Mouse (Mus musculus): ENCODE measurements around the gene Midn.

Gene Midn

DNA sequence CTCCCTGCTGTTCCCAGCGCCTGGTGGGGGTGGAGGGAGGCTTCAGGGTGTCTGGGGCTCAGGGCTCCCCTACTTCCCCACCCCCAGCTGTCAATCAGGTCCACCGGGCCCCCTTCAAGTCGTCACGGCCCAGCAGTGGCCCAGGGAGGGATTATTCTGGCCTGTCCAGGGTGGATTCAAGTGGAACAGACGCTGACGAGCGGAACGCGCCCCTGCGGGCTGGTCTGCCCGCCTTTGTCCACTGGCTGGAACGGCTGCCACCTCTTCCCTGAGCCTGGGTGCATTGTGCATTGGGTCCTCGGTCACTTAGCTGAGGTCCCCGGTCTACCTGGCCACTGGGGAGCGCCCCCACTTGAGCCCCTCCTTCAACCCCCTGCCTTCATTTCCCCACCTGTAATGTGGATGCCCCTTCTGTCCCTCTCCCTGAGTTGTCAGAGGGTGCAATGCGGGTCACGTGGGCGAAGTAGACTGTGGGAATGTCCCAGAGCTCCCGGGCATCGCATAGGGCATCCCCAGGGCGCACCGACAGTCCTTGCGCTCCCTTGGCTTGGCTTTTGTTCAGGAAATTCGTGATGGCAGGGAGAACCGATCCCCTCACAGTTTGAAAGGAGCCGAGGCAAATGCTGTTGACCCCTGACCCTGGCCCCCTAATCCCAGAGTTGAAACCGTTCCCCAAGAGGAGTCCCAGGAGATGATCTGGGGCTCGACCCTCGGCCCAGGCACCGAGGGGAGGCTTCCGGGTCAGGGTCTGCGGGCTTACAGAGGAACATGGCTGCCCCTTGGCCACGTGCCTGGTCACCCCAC is 48.9 kb downstream of the Midn start:
- no peak for DNase-seq

DNA sequence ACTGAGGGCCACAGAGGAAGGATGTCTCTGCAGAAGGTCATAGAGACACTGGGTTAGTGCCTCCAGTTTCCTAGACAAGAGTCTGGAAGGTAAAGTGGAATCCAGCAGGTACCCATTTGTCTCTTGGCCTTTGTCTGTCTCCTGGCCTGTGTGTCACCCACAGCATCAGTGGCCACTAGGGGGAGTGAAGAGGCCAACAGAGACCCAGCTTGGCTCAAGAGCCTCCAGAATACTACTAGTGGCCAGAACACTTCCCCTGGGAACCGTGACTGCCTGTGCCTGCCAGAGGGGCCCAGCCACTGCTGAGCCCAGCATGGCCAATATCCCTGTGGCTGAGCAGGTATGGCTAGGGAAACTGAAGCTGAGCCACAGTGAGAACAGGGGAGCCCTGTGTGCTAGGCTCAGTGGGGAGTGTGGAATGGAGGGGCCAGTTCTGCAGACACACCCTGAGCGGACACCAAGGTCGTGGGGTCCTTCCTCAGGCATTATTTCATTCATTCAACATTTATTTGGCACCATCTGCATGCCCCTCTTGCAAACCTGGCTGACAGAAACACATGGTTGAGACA is 51.5 kb downstream of the Midn start:
- DNase-seq = peak; percentile 93

GRCm38 (mm10) chr10:80200485-80200884 is 52.4 kb downstream of the Midn start:
- DNase-seq = no peak

DNA sequence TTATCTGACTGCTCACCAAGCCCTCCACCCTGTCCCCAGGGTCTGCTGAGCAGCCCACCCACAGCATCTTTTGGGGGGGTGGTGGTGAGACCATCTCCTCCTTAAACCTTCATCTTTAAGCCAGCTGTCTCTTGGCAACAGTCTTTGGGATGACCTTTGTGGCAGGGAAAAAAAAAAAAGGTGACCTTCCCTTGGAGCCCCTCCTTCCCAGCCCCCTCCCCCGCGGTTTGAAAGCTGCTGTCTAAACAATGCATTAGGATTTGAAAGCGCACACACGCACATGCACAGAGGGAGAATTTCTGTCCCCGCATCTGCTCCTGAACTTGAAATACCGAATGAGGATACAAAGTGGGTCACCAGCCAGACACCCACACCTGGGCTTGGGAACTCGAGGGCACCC is 56.0 kb downstream of the Midn start:
- no peak for DNase-seq

GRCm38 (mm10) chr10:80207201-80207600 is 59.1 kb downstream of the Midn start:
- DNase-seq = no peak

GRCm38 (mm10) chr10:80207676-80208075 is 59.6 kb downstream of the Midn start:
- DNase-seq = no peak
